Mouse (Mus musculus) liver, embryonic 14.5 days (tissue): Measurements from ENCODE around the gene Gm10031. TPM values are rescaled to one million over a fixed set of nuclear protein-coding genes. Genes with fewer than 3 reads are reported as not detected.
"Not testable (repeated sequence)": the region's sequence is repeated elsewhere in the genome, so short reads cannot be mapped to it uniquely, and the experiment has no call there.

Source experiments
- ATAC-seq: fragments of 200-750 bp; cut with Nextera tagmentation; 2 replicates; pipeline ENCODE4 v1.8.0; 2017; ENCODE audit warnings: moderate number of reproducible peaks, mild to moderate bottlenecking, moderate library complexity; ENCODE audit not compliant: insufficient read depth
- DNase-seq, 3 experiments: peaks; one replicate each; pipeline ENCODE4 v3.0.0-alpha.2; 2012 to 2013; ENCODE audit warnings: low read depth in 3 of 3, low spot score in 3 of 3
- H3K27ac ChIP-seq: fragments of 300-500 bp; sonication (generic); 2 replicates; pipeline ENCODE4 v1.5.1; 2014; ENCODE audit warnings: moderate library complexity, mild to moderate bottlenecking, control low read depth, inconsistent platforms
- H3K27me3 ChIP-seq: fragments of 300-500 bp; sonication (generic); 2 replicates; pipeline ENCODE4 v1.6.1; 2014; ENCODE audit warnings: mild to moderate bottlenecking, low read length, moderate library complexity; ENCODE audit not compliant: control insufficient read depth, insufficient read depth
- H3K36me3 ChIP-seq: fragments of 300-500 bp; sonication (generic); replicated peaks from 2 replicates; pipeline ENCODE4 v1.6.1; 2014; ENCODE audit warnings: low read depth; ENCODE audit not compliant: control insufficient read depth, insufficient read depth
- H3K4me1 ChIP-seq, 2 experiments: fragments of 200-500 bp in 1 of 2; fragments of 300-500 bp in 1 of 2; sonication (generic) in 1 of 2; replicated peaks; 2 replicates each; pipeline ENCODE4 v1.6.1; 2012 to 2014; ENCODE audit warnings: antibody characterized with exemption in 1 of 2, inconsistent platforms in 1 of 2, low read length in 1 of 2; ENCODE audit not compliant: control insufficient read depth in 2 of 2, insufficient read depth in 2 of 2
- H3K4me2 ChIP-seq: fragments of 300-500 bp; sonication (generic); 2 replicates; pipeline ENCODE4 v1.6.1; 2014; ENCODE audit warnings: low read depth, mild to moderate bottlenecking, control low read depth, moderate library complexity
- H3K4me3 ChIP-seq, 2 experiments: fragments of 200-500 bp in 1 of 2; fragments of 300-500 bp in 1 of 2; sonication (generic) in 1 of 2; 2 replicates each; pipeline ENCODE4 v1.5.1; 2012 to 2014; ENCODE audit warnings: low read depth in 2 of 2, low read length in 2 of 2, mild to moderate bottlenecking in 2 of 2, control low read depth in 1 of 2, inconsistent platforms in 1 of 2, moderate library complexity in 1 of 2; ENCODE audit not compliant: insufficient read depth in 1 of 2
- H3K9ac ChIP-seq: fragments of 300-500 bp; sonication (generic); replicated peaks from 2 replicates; pipeline ENCODE4 v1.6.1; 2014; ENCODE audit warnings: mild to moderate bottlenecking, control low read depth, moderate library complexity
- H3K9me3 ChIP-seq: fragments of 300-500 bp; sonication (generic); 2 replicates; pipeline ENCODE4 v1.6.1; 2016; ENCODE audit warnings: low read length, mixed read lengths; ENCODE audit not compliant: control insufficient read depth
- CTCF ChIP-seq: IDR thresholded peaks from 2 replicates; pipeline ENCODE4 v1.5.1; 2016; ENCODE audit warnings: antibody characterized with exemption, low read depth, control low read depth
- EP300 ChIP-seq: IDR thresholded peaks from 2 replicates; pipeline ENCODE4 v1.6.1; 2016; ENCODE audit warnings: antibody characterized with exemption, low read depth
- WGBS: fragments of 180-500 bp; shearing (Covaris S2); extraction: QIAGEN DNeasy Blood & Tissue Kit; methylation state at CpG from one replicate; pipeline ENCODE4 v1.1.7; 2014; ENCODE audit not compliant: insufficient replicate concordance; 5-methylcytosine and 5-hydroxymethylcytosine counted together
- polyA plus RNA-seq, 2 experiments: library from polyadenylated mRNA; depleted of rRNA in 1 of 2; stranded (reverse) in 1 of 2; unstranded in 1 of 2; fragments of >200 nt; fragmentation: Nextera tagmentation in 1 of 2; extraction: Ambion mirVana in 1 of 2; gene quantifications; 2 replicates each; pipeline versions ENCODE4 v1.2.1 to v1.2.3; 2012 to 2014

Gm10031 gene
- polyA plus RNA-seq (2012; rRNA removed) (1.0 and 2.1 TPM in 2 replicates), polyA plus RNA-seq (2014; fragmentation: Nextera tagmentation; extraction: Ambion mirVana) (0.27 TPM in 1 of 2 replicates, not detected in the other)

GRCm38 (mm10) chr1:156523842-156524241, at the start of gene Gm10031:
Gene Gm10031 (plus strand): TSS chr1:156524012.
- not testable (repeated sequence) for H3K27me3 ChIP-seq, H3K9me3 ChIP-seq, H3K4me2 ChIP-seq, H3K9ac ChIP-seq, H3K4me3 ChIP-seq, DNase-seq, H3K36me3 ChIP-seq, H3K27ac ChIP-seq, H3K4me1 ChIP-seq
- 0 out of 2 replicates have a peak, but pooled peaks have one; percentile 56 for ATAC-seq
- WGBS = 85% methylated on average over 21 of the region's 22 CpGs

- H3K4me3 ChIP-seq = no peak overlapping the region
- peaks cover 4% of the 10 kb centered on the region for H3K27me3 ChIP-seq
- no peak overlapping the region for H3K27ac ChIP-seq
- H3K4me1 ChIP-seq = peaks cover 0 to 4% of the 10 kb centered on the region in 2 experiments; a peak in 2 of 4 replicates
- H3K9me3 ChIP-seq = no peaks in the 10 kb centered on the region
- TF ChIP-seq CTCF (no peak), EP300 (no peak)
- no peak for ATAC-seq
- no peaks in the 10 kb centered on the region for H3K36me3 ChIP-seq
- no peak for DNase-seq
- H3K4me2 ChIP-seq = no peak overlapping the region
- no peak overlapping the region for H3K9ac ChIP-seq
- WGBS = 69% methylated on average over 3 of the region's 3 CpGs
Observed at GRCm38 (mm10) chr1:156474854-156475253, 49.0 kb upstream of the Gm10031 start.

- H3K4me1 ChIP-seq = peaks cover 0 to 4% of the 10 kb centered on the region in 2 experiments; a peak in 2 of 4 replicates
- H3K9me3 ChIP-seq = no peaks in the 10 kb centered on the region
- ATAC-seq (no peak), DNase-seq (no peak)
- WGBS = 77% methylated on average over 2 of the region's 2 CpGs
- TF ChIP-seq EP300 (no peak), CTCF (no peak)
- H3K27me3 ChIP-seq = peaks cover 4% of the 10 kb centered on the region
- H3K36me3 ChIP-seq = no peaks in the 10 kb centered on the region
- no peak overlapping the region for H3K9ac ChIP-seq
- H3K4me3 ChIP-seq = no peak overlapping the region
- no peak overlapping the region for H3K27ac ChIP-seq
- H3K4me2 ChIP-seq = no peak overlapping the region
Observed at GRCm38 (mm10) chr1:156476016-156476415, 47.8 kb upstream of the Gm10031 start.

GRCm38 (mm10) chr1:156476535-156476934, 47.3 kb upstream of the Gm10031 start:
- H3K4me2 ChIP-seq = no peak overlapping the region
- H3K9ac ChIP-seq = no peak overlapping the region
- H3K27me3 ChIP-seq = peaks cover 4% of the 10 kb centered on the region
- H3K4me1 ChIP-seq = peaks cover 0 to 4% of the 10 kb centered on the region in 2 experiments; a peak in 2 of 4 replicates
- no peak overlapping the region for H3K27ac ChIP-seq
- ATAC-seq (no peak), DNase-seq (no peak)
- no peaks in the 10 kb centered on the region for H3K36me3 ChIP-seq
- H3K4me3 ChIP-seq = no peak overlapping the region
- WGBS = 72% methylated on average over 7 of the region's 7 CpGs
- no peaks in the 10 kb centered on the region for H3K9me3 ChIP-seq
- no peak for TF ChIP-seq CTCF
- TF ChIP-seq EP300 = no peak

- Histone ChIP-seq H3K9ac (no peak overlapping the region), H3K4me3 (no peak overlapping the region), H3K36me3 (no peaks in the 10 kb centered on the region), H3K27me3 (no peaks in the 10 kb centered on the region), H3K27ac (no peak overlapping the region), H3K4me2 (no peak overlapping the region), H3K9me3 (no peaks in the 10 kb centered on the region), H3K4me1 (peaks cover 0 to 2% of the 10 kb centered on the region in 2 experiments; a peak in 1 of 4 replicates)
- 64% methylated on average over 3 of the region's 3 CpGs for WGBS
- no peak for DNase-seq
- ATAC-seq = no peak
- TF ChIP-seq EP300 (no peak), CTCF (peak; percentile 15; the same call in 1 of the 2 replicates)
Observed at GRCm38 (mm10) chr1:156481826-156482225, 42.0 kb upstream of the Gm10031 start.
